Mouse (Mus musculus) bone marrow macrophage, adult 2 months (primary cell): ENCODE results near the gene Ehhadh. TPM values are rescaled to one million over a fixed set of nuclear protein-coding genes. Genes with fewer than 3 reads are reported as not detected.
"Not testable (repeated sequence)": the region's sequence is repeated elsewhere in the genome, so short reads cannot be mapped to it uniquely, and the experiment has no call there.

Source experiments
- H3K27ac ChIP-seq: 2 replicates; pipeline ENCODE4 v1.5.1; 2012; ENCODE audit warnings: low read depth, low read length; ENCODE audit not compliant: insufficient read depth
- H3K4me1 ChIP-seq: 2 replicates; pipeline ENCODE4 v1.6.1; 2012; ENCODE audit warnings: low read length; ENCODE audit not compliant: control insufficient read depth, insufficient read depth
- H3K4me3 ChIP-seq: 2 replicates; pipeline ENCODE4 v1.5.1; 2012; ENCODE audit warnings: mild to moderate bottlenecking, low read length, moderate library complexity; ENCODE audit not compliant: insufficient read depth
- CTCF ChIP-seq: IDR thresholded peaks from 2 replicates; pipeline ENCODE4 v1.5.1; 2012; ENCODE audit warnings: low read depth, mild to moderate bottlenecking, low read length, moderate library complexity
- POLR2A ChIP-seq: IDR thresholded peaks from 2 replicates; pipeline ENCODE4 v1.6.1; 2012; ENCODE audit warnings: mild to moderate bottlenecking, low read depth, low read length, borderline replicate concordance
- polyA plus RNA-seq: library from polyadenylated mRNA; stranded (reverse); fragments of >200 nt; gene quantifications from 2 replicates; pipeline ENCODE4 v1.2.4, GENCODE M21; 2012; ENCODE audit not compliant: missing spikeins, insufficient read depth, insufficient read length

Ehhadh gene
- polyA plus RNA-seq, 1 experiment = 1.6 TPM

DNA sequence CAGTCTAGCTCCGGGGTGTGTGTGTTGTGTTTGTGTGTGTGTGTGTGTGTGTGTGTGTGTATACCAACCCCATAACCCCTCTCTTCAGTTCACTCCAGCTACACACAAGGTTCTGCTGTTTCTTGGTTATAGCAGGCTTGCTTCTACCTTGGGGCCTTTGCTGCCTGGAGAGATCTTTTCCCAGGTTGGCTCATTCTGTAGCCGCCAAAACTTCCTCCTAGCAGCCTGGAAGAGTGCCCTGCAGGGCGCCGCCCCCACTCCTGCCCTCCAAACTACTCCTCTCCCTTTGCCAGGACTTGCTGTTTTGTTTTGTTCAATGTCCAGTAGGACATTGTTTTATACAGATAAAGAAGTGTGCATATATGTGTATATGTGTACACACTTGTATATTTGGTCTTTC lies 40.0 kb upstream of the Ehhadh start:
- no peak overlapping the region for H3K27ac ChIP-seq
- H3K4me3 ChIP-seq = no peak overlapping the region
- peaks cover 9% of the 10 kb centered on the region for H3K4me1 ChIP-seq
- TF ChIP-seq CTCF = no peak
- no peak for TF ChIP-seq POLR2A

- Histone ChIP-seq H3K27ac (no peak overlapping the region), H3K4me3 (no peak overlapping the region), H3K4me1 (peaks cover 9% of the 10 kb centered on the region)
- no peak for TF ChIP-seq CTCF
- TF ChIP-seq POLR2A = no peak
Measured at GRCm38 (mm10) chr16:21827153-21827552, 39.5 kb upstream of the Ehhadh start.

GRCm38 (mm10) chr16:21825612-21826031 lies 38.0 kb upstream of the Ehhadh start:
- Histone ChIP-seq H3K4me3 (no peak overlapping the region), H3K4me1 (peaks cover 9% of the 10 kb centered on the region), H3K27ac (no peak overlapping the region)
- TF ChIP-seq CTCF (no peak), POLR2A (no peak)

DNA sequence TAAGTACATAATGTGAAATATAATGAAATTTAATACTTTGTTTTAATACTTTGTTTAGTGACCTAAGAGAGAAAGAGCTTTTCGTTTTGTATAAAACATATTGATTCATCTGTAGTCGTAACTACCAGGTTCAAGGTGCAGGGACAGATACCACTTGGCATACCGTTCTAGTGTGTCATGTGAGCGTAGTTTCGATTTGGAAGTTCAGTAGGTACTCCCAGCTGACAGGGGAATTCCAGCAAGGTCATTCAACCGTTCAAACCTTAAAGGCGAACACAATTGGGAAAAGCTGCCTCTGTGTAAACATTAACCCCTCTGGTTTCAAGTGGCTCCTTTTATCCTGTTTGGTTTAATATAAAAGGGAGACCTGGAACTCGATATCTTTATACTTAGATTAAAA lies 31.0 kb upstream of the Ehhadh start:
- TF ChIP-seq CTCF (no peak), POLR2A (no peak)
- Histone ChIP-seq H3K27ac (no peak overlapping the region), H3K4me1 (peaks cover 7% of the 10 kb centered on the region), H3K4me3 (no peak overlapping the region)

- no peak overlapping the region for H3K4me3 ChIP-seq
Measured at GRCm38 (mm10) chr16:21818132-21818531, 30.5 kb upstream of the Ehhadh start.

DNA sequence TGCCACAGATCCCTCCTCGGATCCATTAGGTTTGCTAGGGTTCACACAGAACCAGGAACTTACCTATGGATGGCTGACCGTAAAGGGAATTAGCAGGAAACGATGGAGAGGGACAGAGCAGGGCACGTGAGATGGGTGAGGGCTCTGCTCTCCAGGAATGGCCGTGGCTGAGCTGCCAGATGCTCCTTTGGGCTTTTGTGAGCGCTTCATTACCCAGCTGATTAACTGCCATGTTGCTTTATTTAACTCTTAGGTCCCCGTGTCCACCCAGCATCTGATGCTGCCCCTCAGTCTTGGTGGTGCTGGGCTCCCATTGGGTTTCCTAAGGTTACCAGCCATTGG lies 28.0 kb upstream of the Ehhadh start:
- TF ChIP-seq CTCF = no peak
- TF ChIP-seq POLR2A = no peak
- H3K4me3 ChIP-seq = no peak overlapping the region
- peaks cover 7% of the 10 kb centered on the region for H3K4me1 ChIP-seq
- no peak overlapping the region for H3K27ac ChIP-seq

More at GRCm38 (mm10) chr16:21818132-21818531, 30.5 kb upstream of the Ehhadh start:
- peaks cover 7% of the 10 kb centered on the region for H3K4me1 ChIP-seq
- no peak overlapping the region for H3K27ac ChIP-seq
- TF ChIP-seq CTCF (no peak), POLR2A (no peak)

- peaks cover 7% of the 10 kb centered on the region for H3K4me1 ChIP-seq
- peak overlapping the region; percentile 42 for H3K27ac ChIP-seq
- TF ChIP-seq POLR2A (no peak), CTCF (no peak)
- peak overlapping the region; percentile 29; the same call in 1 of the 2 replicates for H3K4me3 ChIP-seq
Measured at GRCm38 (mm10) chr16:21814861-21815668, 27.5 kb upstream of the Ehhadh start.

GRCm38 (mm10) chr16:21813164-21813834 lies 25.7 kb upstream of the Ehhadh start:
- TF ChIP-seq POLR2A (no peak), CTCF (no peak)

DNA sequence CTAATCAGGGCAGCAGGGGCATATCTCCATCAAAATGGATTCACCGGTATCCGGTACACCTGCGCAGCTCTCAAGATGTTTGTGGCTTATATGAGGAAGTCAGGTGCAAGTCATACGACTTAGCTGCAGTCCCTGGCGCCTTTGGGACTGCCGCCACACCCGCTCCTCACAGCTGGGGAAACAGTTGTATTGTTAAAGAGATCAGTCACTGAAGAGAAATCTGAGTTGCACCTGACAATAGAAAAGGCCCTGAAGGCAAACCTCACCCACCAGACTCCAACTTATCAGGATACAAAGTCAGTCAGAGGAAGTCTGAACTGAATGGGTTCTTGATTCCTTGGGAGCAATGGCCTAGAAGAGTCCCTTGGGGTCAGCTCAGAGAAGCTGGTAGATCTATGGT lies 20.2 kb upstream of the Ehhadh start:
- not testable (repeated sequence) for H3K4me1 ChIP-seq, H3K4me3 ChIP-seq, H3K27ac ChIP-seq

More at GRCm38 (mm10) chr16:21813164-21813834, 25.7 kb upstream of the Ehhadh start:
- Histone ChIP-seq H3K4me3 (no peak overlapping the region), H3K27ac (no peak overlapping the region), H3K4me1 (peaks cover 7% of the 10 kb centered on the region)

DNA sequence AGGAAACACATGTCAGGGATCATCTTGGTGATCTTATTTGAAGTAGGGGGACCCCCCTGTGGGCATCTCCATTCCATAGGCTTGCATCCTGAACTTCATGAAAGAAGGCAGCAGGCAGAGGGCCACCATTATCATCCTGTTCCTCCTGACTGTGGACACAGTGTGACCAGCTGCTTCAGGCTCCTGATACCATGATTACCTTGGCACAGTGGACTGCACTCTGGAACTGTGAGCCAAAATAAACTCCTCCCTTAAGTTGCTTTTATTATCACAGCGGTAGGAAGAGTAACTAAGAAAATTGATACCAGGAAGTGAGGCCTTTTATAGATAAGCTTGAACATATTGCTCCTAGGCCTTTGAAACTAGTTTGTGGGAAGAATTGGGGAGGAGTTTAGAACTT lies 19.3 kb upstream of the Ehhadh start:
- H3K4me1 ChIP-seq = no peaks in the 10 kb centered on the region
- TF ChIP-seq POLR2A (no peak), CTCF (no peak)
- no peak overlapping the region for H3K27ac ChIP-seq
- no peak overlapping the region for H3K4me3 ChIP-seq

DNA sequence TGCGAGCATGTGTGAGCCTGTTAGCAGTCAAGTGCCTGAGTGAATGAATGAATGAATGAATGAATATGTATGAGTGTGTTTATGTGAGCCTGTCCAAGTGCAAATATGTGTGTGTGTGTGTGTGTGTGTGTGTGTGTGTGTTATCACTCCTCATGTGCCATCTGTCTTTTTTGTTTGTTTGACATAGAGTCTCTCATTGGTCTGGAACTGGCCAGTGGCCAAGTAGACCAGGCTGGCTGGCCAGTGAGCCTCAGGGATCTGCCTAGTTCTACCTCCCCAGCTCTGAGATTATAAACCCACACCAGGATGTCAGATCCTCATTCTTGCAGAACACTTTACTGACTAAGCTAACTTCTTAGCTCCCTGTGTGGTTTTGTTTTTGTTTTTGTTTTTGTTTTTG lies 16.7 kb upstream of the Ehhadh start:
- H3K27ac ChIP-seq = no peak overlapping the region
- H3K4me1 ChIP-seq = no peaks in the 10 kb centered on the region
- TF ChIP-seq CTCF (no peak), POLR2A (no peak)
- H3K4me3 ChIP-seq = no peak overlapping the region
